8 mouse cellular contexts compared by ENCODE assay signal in the genomic region with DNA sequence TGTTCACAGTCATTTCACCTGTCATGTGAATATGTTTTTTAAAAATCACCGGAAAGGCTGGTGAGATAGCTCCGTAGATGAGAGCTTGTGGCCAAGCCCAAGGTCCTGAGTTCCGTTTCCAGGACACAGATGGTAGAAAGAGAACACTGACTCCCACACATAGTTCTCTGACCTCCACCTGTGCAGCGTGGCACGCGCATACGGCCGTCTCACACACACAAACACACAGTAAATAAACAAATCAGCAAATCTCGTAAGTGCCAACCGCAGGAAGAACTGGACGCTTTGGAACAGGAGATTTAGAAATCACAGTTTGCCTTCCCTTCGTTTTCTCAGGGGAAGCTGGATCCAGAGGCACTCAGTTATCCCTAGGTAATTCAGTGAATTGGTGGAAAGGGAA. TPM values are rescaled to one million over a fixed set of nuclear protein-coding genes. Genes with fewer than 3 reads are reported as not detected.
A peak's percentile ranks its signal among the peaks of the same experiment; 100 is the strongest.
DNase-seq lines count a peak whose midpoint lies in the region; ATAC-seq lines count a peak whose summit lies in the region.

No protein-coding gene starts in this region.

- ATAC-seq in kidney, embryonic 15.5 days (replicated peaks; ENCODE audit: low FRiP score): no peak
- no peak for ATAC-seq in embryonic facial prominence, embryonic 13.5 days (ENCODE audit: insufficient number of reproducible peaks, insufficient read depth, low FRiP score, low TSS enrichment, low read depth)
- ATAC-seq in hindbrain, embryonic 15.5 days (ENCODE audit: low FRiP score, low read depth): no peak
- no peak; the same call in 1 of the 2 replicates for ATAC-seq in midbrain, embryonic 15.5 days (replicated peaks)

- peak overlapping the region; percentile 57 for H3K9ac ChIP-seq in kidney, embryonic 15.5 days
- H3K9ac ChIP-seq in embryonic facial prominence, embryonic 13.5 days: peak overlapping the region; percentile 76; the same call in 1 of the 2 replicates
- H3K9ac ChIP-seq in hindbrain, embryonic 15.5 days: peak overlapping the region; percentile 29
- peak overlapping the region; percentile 50 for H3K9ac ChIP-seq in midbrain, embryonic 15.5 days

- H3K27me3 ChIP-seq in kidney, embryonic 15.5 days: no peaks in the 10 kb centered on the region
- H3K27me3 ChIP-seq in embryonic facial prominence, embryonic 13.5 days: no peaks in the 10 kb centered on the region
- H3K27me3 ChIP-seq in hindbrain, embryonic 15.5 days: no peaks in the 10 kb centered on the region
- no peaks in the 10 kb centered on the region for H3K27me3 ChIP-seq in midbrain, embryonic 15.5 days (replicated peaks)

- 46% methylated on average over 12 of the region's 12 CpGs for WGBS in kidney, embryonic 15.5 days
- WGBS in embryonic facial prominence, embryonic 13.5 days: 77% methylated on average over 12 of the region's 12 CpGs
- WGBS in hindbrain, embryonic 15.5 days: 41% methylated on average over 12 of the region's 12 CpGs
- WGBS in midbrain, embryonic 15.5 days: 24% methylated on average over 12 of the region's 12 CpGs

- H3K9me3 ChIP-seq in kidney, embryonic 15.5 days (replicated peaks): no peaks in the 10 kb centered on the region
- no peaks in the 10 kb centered on the region for H3K9me3 ChIP-seq in embryonic facial prominence, embryonic 13.5 days
- H3K9me3 ChIP-seq in hindbrain, embryonic 15.5 days: no peaks in the 10 kb centered on the region
- no peaks in the 10 kb centered on the region for H3K9me3 ChIP-seq in midbrain, embryonic 15.5 days

- H3K4me2 ChIP-seq in kidney, embryonic 15.5 days: peak overlapping the region; percentile 83
- H3K4me2 ChIP-seq in embryonic facial prominence, embryonic 13.5 days: peak overlapping the region; percentile 89
- peak overlapping the region; percentile 65 for H3K4me2 ChIP-seq in hindbrain, embryonic 15.5 days
- peak overlapping the region; percentile 72 for H3K4me2 ChIP-seq in midbrain, embryonic 15.5 days

- H3K27ac ChIP-seq in kidney, embryonic 15.5 days: peak overlapping the region; percentile 95
- 0 out of 2 replicates have a peak overlapping the region, but pooled peaks have one; percentile 51 for H3K27ac ChIP-seq in embryonic facial prominence, embryonic 13.5 days
- peak overlapping the region; percentile 73 for H3K27ac ChIP-seq in hindbrain, embryonic 15.5 days (replicated peaks)
- peak overlapping the region; percentile 84 for H3K27ac ChIP-seq in midbrain, embryonic 15.5 days

- no peak for DNase-seq in kidney, adult 11 months
- DNase-seq in layer of hippocampus, adult 11-12 months (ENCODE audit: low spot score): no peak
- no peak for DNase-seq in gastrocnemius, adult 8-10 months (ENCODE audit: low spot score in 2 of 2)
- DNase-seq in spleen, adult 18-20 months: no peak

- H3K4me1 ChIP-seq in kidney, embryonic 15.5 days: peaks cover 68% of the 10 kb centered on the region
- peaks cover 54% of the 10 kb centered on the region for H3K4me1 ChIP-seq in embryonic facial prominence, embryonic 13.5 days
- H3K4me1 ChIP-seq in hindbrain, embryonic 15.5 days (replicated peaks): peaks cover 52% of the 10 kb centered on the region
- peaks cover 49% of the 10 kb centered on the region for H3K4me1 ChIP-seq in midbrain, embryonic 15.5 days

- no peaks in the 10 kb centered on the region for H3K36me3 ChIP-seq in kidney, embryonic 15.5 days
- no peaks in the 10 kb centered on the region for H3K36me3 ChIP-seq in embryonic facial prominence, embryonic 13.5 days
- no peaks in the 10 kb centered on the region for H3K36me3 ChIP-seq in hindbrain, embryonic 15.5 days
- no peaks in the 10 kb centered on the region for H3K36me3 ChIP-seq in midbrain, embryonic 15.5 days (replicated peaks)

- H3K4me3 ChIP-seq in kidney, embryonic 15.5 days (replicated peaks): peak overlapping the region; percentile 59
- peak overlapping the region; percentile 57 for H3K4me3 ChIP-seq in embryonic facial prominence, embryonic 13.5 days
- peak overlapping the region; percentile 43 for H3K4me3 ChIP-seq in hindbrain, embryonic 15.5 days
- peak overlapping the region; percentile 53 for H3K4me3 ChIP-seq in midbrain, embryonic 15.5 days

RNA-seq across cellular contexts. Expression of a gene that starts 0.9 kb away (rescaled TPM):
- polyA plus RNA-seq in kidney, embryonic 15.5 days (2015; fragmentation: Nextera tagmentation; extraction: Ambion mirVana): 17.1 and 21.9 TPM in 2 replicates
- 18.6 and 19.8 TPM in 2 replicates for polyA plus RNA-seq in embryonic facial prominence, embryonic 13.5 days (2015; fragmentation: Nextera tagmentation; extraction: Ambion mirVana)
- 22.7 and 25.7 TPM in 2 replicates for polyA plus RNA-seq in hindbrain, embryonic 15.5 days (2015; fragmentation: Nextera tagmentation; extraction: Ambion mirVana)
- polyA plus RNA-seq in midbrain, embryonic 15.5 days (2015; fragmentation: Nextera tagmentation; extraction: Ambion mirVana): 26.9 and 27.0 TPM in 2 replicates
- 1 to 10 TPM in 3 of 4 experiments, under 1 TPM in 1; 0.92 to 2.1 (median 1.5) TPM for total RNA-seq in gastrocnemius, adult 8-10 months (2022)

RNA-seq across cellular contexts. Expression of a gene that starts 45.1 kb away (rescaled TPM):
- polyA plus RNA-seq in kidney, embryonic 15.5 days (2015; fragmentation: Nextera tagmentation; extraction: Ambion mirVana): 108 and 122 TPM in 2 replicates
- polyA plus RNA-seq in embryonic facial prominence, embryonic 13.5 days (2015; fragmentation: Nextera tagmentation; extraction: Ambion mirVana): 69.9 and 71.1 TPM in 2 replicates
- 36.4 and 38.3 TPM in 2 replicates for polyA plus RNA-seq in hindbrain, embryonic 15.5 days (2015; fragmentation: Nextera tagmentation; extraction: Ambion mirVana)
- polyA plus RNA-seq in midbrain, embryonic 15.5 days (2015; fragmentation: Nextera tagmentation; extraction: Ambion mirVana): 28.5 and 29.7 TPM in 2 replicates
- total RNA-seq in gastrocnemius, adult 8-10 months (2022): 1 to 10 TPM; 4.8 to 6.2 (median 5.8) TPM

RNA-seq across cellular contexts. Expression of a gene that starts 45.2 kb away (rescaled TPM):
- polyA plus RNA-seq in kidney, embryonic 15.5 days (2015; fragmentation: Nextera tagmentation; extraction: Ambion mirVana): 3.5 and 3.9 TPM in 2 replicates
- polyA plus RNA-seq in embryonic facial prominence, embryonic 13.5 days (2015; fragmentation: Nextera tagmentation; extraction: Ambion mirVana): 3.8 TPM in 2 replicates
- 4.5 and 4.6 TPM in 2 replicates for polyA plus RNA-seq in hindbrain, embryonic 15.5 days (2015; fragmentation: Nextera tagmentation; extraction: Ambion mirVana)
- 4.5 and 5.3 TPM in 2 replicates for polyA plus RNA-seq in midbrain, embryonic 15.5 days (2015; fragmentation: Nextera tagmentation; extraction: Ambion mirVana)
- 1 to 10 TPM in 1 of 4 experiments, under 1 TPM in 3; 0.56 to 1.3 (median 0.83) TPM for total RNA-seq in gastrocnemius, adult 8-10 months (2022)

RNA-seq across cellular contexts. Expression of a gene that starts 58.7 kb away (rescaled TPM):
- polyA plus RNA-seq in kidney, embryonic 15.5 days (2015; fragmentation: Nextera tagmentation; extraction: Ambion mirVana): 1.2 and 2.1 TPM in 2 replicates
- 0.90 and 2.3 TPM in 2 replicates for polyA plus RNA-seq in embryonic facial prominence, embryonic 13.5 days (2015; fragmentation: Nextera tagmentation; extraction: Ambion mirVana)
- polyA plus RNA-seq in hindbrain, embryonic 15.5 days (2015; fragmentation: Nextera tagmentation; extraction: Ambion mirVana): 1.9 and 2.5 TPM in 2 replicates
- polyA plus RNA-seq in midbrain, embryonic 15.5 days (2015; fragmentation: Nextera tagmentation; extraction: Ambion mirVana): 2.1 and 2.9 TPM in 2 replicates
- under 1 TPM in 2 of 4 experiments, not detected in 2; 0.20 to 0.48 TPM for total RNA-seq in gastrocnemius, adult 8-10 months (2022)
